Mouse (Mus musculus) megakaryocyte, embryonic 14.5 days (primary cell): ENCODE data around the gene Cd3eap.

Source experiments
- FLI1 ChIP-seq: IDR thresholded peaks from 2 replicates; pipeline ENCODE4 v1.6.1; 2012; ENCODE audit warnings: low read length, inconsistent platforms, mixed read lengths
- GATA1 ChIP-seq: IDR thresholded peaks from 3 replicates; pipeline ENCODE4 v1.6.1; 2012; ENCODE audit warnings: mixed read lengths, low read length, inconsistent platforms, borderline replicate concordance

- peak; percentile 86 for TF ChIP-seq GATA1
- 0 out of 2 replicates have a peak, but pooled peaks have one; percentile 28 for TF ChIP-seq FLI1
Observed at GRCm38 (mm10) chr7:19332709-19333352, 26.5 kb downstream of the Cd3eap start.
